Mouse (Mus musculus): ENCODE data around the gene Gpr132. TPM values are rescaled to one million over a fixed set of nuclear protein-coding genes. Genes with fewer than 3 reads are reported as not detected.
A peak's percentile ranks its signal among the peaks of the same experiment; 100 is the strongest.

Gpr132 gene
- total and polyA plus RNA-seq, 3 experiments = 24.4 to 62.1 (median 44.7) TPM

DNA sequence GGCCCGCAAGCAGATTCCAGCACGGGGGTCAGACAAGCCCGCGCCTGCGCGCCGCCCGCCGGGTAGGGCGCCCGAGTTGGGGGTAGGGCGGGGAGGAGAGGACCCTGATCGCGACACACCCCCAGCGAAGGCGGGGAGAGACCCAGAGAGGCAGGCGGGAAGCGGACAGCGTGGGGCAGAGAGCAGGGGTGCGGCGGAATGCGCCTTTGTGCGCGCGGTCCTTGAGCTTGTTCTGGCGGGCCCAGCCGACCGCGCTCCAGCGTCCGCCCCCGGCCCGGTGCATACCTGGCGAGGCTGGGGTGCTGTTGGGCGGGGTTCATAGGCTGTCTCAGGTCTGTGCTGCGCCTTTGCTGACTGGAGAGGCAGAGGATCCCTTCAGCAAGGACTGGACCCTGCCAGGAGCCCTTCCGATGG, 9.6 kb upstream of the Gpr132 start:
- in situ Hi-C loops (cut with MboI; ENCODE audit: low pct_ligation_motif_present, low pct_unique_long_range_greater_than_20kb, low sequenced_read_pairs) = no loop called here
- Histone ChIP-seq H3K79me2 (replicated peaks; ENCODE audit: control insufficient read depth, extremely low read depth, insufficient read depth, poor library complexity, severe bottlenecking) (no peaks in the 10 kb centered on the region), H3K4me2 (ENCODE audit: insufficient read depth, low read depth, poor library complexity, severe bottlenecking) (peak overlapping the region; percentile 27; the same call in 1 of the 2 replicates), H3K4me1 (ENCODE audit: control insufficient read depth in 1 of 2, insufficient read depth in 2 of 2) (peaks cover 20 to 27% of the 10 kb centered on the region in 2 experiments), H3K9me3 (replicated peaks; ENCODE audit: low read length) (no peaks in the 10 kb centered on the region), H3K36me3 (replicated peaks in 1 of 2; ENCODE audit: control insufficient read depth in 1 of 2, insufficient read depth in 1 of 2, low read length in 1 of 2) (peaks cover 0 to 2% of the 10 kb centered on the region in 2 experiments), H3K27me3 (replicated peaks) (no peaks in the 10 kb centered on the region), H3K4me3 (replicated peaks in 1 of 3; ENCODE audit: low read depth in 2 of 3, low read length in 2 of 3, poor library complexity in 1 of 3) (no peak overlapping the region), H3K9ac (ENCODE audit: insufficient read depth, low read depth) (no peak overlapping the region), H3K27ac (ENCODE audit: insufficient read depth, low read depth) (no peak overlapping the region)
- dilution Hi-C loops (cut with MboI; ENCODE audit: extremely low pct_ligation_motif_present, extremely low pct_unique_long_range_greater_than_20kb, low sequenced_read_pairs) = no loop called here
- DNase-seq (ENCODE audit: extremely low read depth) = no peak
- TF ChIP-seq NRF1 (IDR thresholded peaks at IDR 0.05; ENCODE audit: low read depth, low read length) (peak; percentile 52), NELFE (IDR thresholded peaks at IDR 0.05; ENCODE audit: low read depth, low read length) (no peak)

DNA sequence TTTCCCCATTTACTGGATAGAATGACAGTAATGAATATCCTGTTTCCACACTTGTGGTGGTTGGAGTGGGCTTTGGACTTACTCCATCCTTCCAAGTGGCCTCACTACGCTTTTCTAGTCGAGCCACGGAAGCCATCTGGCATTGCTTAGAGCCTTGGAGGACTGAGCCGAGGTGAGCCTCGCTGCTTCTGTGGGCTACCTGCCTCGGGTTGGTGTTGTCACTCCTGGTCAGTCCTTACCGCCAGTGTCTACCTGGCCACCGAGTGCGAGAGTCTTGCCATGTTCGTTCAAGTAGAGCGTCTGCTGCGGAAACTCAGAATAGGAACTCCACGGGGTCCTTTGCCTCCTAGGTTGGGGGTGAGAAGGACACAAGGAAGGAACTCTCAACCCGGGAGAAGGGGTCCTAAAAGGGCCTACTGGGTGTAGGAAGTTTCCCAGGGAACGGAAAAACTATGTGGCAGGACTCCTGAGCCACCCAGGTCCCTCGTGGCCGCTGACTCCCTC, 9.1 kb upstream of the Gpr132 start:
- H3K36me3 ChIP-seq (replicated peaks in 1 of 2; ENCODE audit: control insufficient read depth in 1 of 2, insufficient read depth in 1 of 2, low read length in 1 of 2) = peaks cover 0 to 2% of the 10 kb centered on the region in 2 experiments
- H3K79me2 ChIP-seq (replicated peaks; ENCODE audit: control insufficient read depth, extremely low read depth, insufficient read depth, poor library complexity, severe bottlenecking) = no peaks in the 10 kb centered on the region
- peaks cover 20 to 32% of the 10 kb centered on the region in 2 experiments for H3K4me1 ChIP-seq (ENCODE audit: control insufficient read depth in 1 of 2, insufficient read depth in 2 of 2)
- H3K4me3 ChIP-seq (replicated peaks in 1 of 3; ENCODE audit: low read depth in 2 of 3, low read length in 2 of 3, poor library complexity in 1 of 3) = no peak overlapping the region
- in situ Hi-C loops (cut with MboI; ENCODE audit: low pct_ligation_motif_present, low pct_unique_long_range_greater_than_20kb, low sequenced_read_pairs) = no loop called here
- H3K4me2 ChIP-seq (ENCODE audit: insufficient read depth, low read depth, poor library complexity, severe bottlenecking) = peak overlapping the region; percentile 27; the same call in 1 of the 2 replicates
- no peak overlapping the region for H3K27ac ChIP-seq (ENCODE audit: insufficient read depth, low read depth)
- H3K27me3 ChIP-seq (replicated peaks) = no peaks in the 10 kb centered on the region
- no peak for DNase-seq (ENCODE audit: extremely low read depth)
- dilution Hi-C loops (cut with MboI; ENCODE audit: extremely low pct_ligation_motif_present, extremely low pct_unique_long_range_greater_than_20kb, low sequenced_read_pairs) = no loop called here
- no peaks in the 10 kb centered on the region for H3K9me3 ChIP-seq (replicated peaks; ENCODE audit: low read length)
- no peak overlapping the region for H3K9ac ChIP-seq (ENCODE audit: insufficient read depth, low read depth)
- TF ChIP-seq UBTF (IDR thresholded peaks at IDR 0.05; ENCODE audit: low read depth, low read length) (no peak), CHD2 (IDR thresholded peaks at IDR 0.05; ENCODE audit: low read length) (no peak), E2F4 (IDR thresholded peaks at IDR 0.05; ENCODE audit: insufficient replicate concordance, low read depth, low read length) (no peak), EP300 (IDR thresholded peaks at IDR 0.05; ENCODE audit: low read length) (no peak), TCF12 (IDR thresholded peaks at IDR 0.05; ENCODE audit: low read depth, low read length) (no peak), POLR2AphosphoS2 (IDR thresholded peaks at IDR 0.05; ENCODE audit: low read depth, low read length) (no peak), CHD1 (IDR thresholded peaks at IDR 0.05; ENCODE audit: low read depth, low read length) (no peak)

DNA sequence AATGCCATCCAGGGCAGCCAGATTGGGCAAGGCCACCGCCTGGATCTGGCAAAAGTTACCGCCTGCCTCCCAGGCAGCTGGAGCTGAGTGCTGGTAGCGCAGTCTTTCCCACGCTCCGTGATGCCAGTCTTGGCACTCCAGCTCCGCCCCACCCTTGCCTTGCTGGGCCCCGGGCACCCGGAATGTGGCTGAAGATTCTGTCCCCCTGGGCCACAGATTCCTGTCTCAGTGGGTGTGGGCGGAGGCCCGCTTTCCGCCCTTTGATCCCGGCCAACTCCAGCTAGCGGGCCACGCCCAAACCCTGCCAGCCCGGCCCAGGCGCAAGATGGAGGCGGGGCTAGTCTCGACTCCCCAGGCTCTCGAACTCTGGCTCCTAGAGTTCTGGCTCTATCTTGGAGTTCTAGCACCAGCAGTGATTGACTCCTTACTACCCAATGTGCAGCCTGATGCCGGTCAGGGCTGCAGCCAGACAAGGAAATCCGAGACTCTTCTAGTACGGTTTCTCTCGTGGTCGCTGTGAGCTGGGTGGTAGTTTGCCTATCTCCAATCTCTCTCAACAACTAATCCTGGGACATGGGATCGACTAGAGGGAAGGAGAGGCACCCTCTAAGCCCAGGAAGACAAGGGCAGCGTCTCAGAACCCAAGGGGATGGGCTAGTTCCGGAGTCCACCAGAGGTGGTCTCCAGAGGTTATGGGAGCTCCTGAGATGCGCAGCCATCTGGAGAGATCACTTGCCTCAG, 8.5 kb upstream of the Gpr132 start:
- DNase-seq (ENCODE audit: extremely low read depth) = no peak
- Histone ChIP-seq H3K79me2 (replicated peaks; ENCODE audit: control insufficient read depth, extremely low read depth, insufficient read depth, poor library complexity, severe bottlenecking) (no peaks in the 10 kb centered on the region), H3K9me3 (replicated peaks; ENCODE audit: low read length) (no peaks in the 10 kb centered on the region), H3K4me1 (ENCODE audit: control insufficient read depth in 1 of 2, insufficient read depth in 2 of 2) (peaks cover 20 to 38% of the 10 kb centered on the region in 2 experiments), H3K4me2 (ENCODE audit: insufficient read depth, low read depth, poor library complexity, severe bottlenecking) (no peak overlapping the region), H3K36me3 (replicated peaks in 1 of 2; ENCODE audit: control insufficient read depth in 1 of 2, insufficient read depth in 1 of 2, low read length in 1 of 2) (peaks cover 0 to 5% of the 10 kb centered on the region in 2 experiments), H3K9ac (ENCODE audit: insufficient read depth, low read depth) (no peak overlapping the region), H3K27ac (ENCODE audit: insufficient read depth, low read depth) (no peak overlapping the region), H3K27me3 (replicated peaks) (no peaks in the 10 kb centered on the region), H3K4me3 (replicated peaks in 1 of 3; ENCODE audit: low read depth in 2 of 3, low read length in 2 of 3, poor library complexity in 1 of 3) (no peak overlapping the region)
- dilution Hi-C loops (cut with MboI; ENCODE audit: extremely low pct_ligation_motif_present, extremely low pct_unique_long_range_greater_than_20kb, low sequenced_read_pairs) = no loop called here
- TF ChIP-seq EP300 (IDR thresholded peaks at IDR 0.05; ENCODE audit: low read length) = no peak
- no peak for TF ChIP-seq MYC (IDR thresholded peaks at IDR 0.05; ENCODE audit: low read depth, low read length)
- TF ChIP-seq ETS1 (conservative IDR thresholded peaks at IDR 0.05; ENCODE audit: low read depth, low read length) = no peak
- TF ChIP-seq SIN3A (IDR thresholded peaks at IDR 0.05; ENCODE audit: low read length) = no peak
- no peak for TF ChIP-seq MAFK (IDR thresholded peaks at IDR 0.05; ENCODE audit: insufficient replicate concordance, low read length)
- TF ChIP-seq UBTF (IDR thresholded peaks at IDR 0.05; ENCODE audit: low read depth, low read length) = no peak
- no peak for TF ChIP-seq KAT2A (IDR thresholded peaks at IDR 0.05; ENCODE audit: insufficient replicate concordance, low read length)
- no peak for TF ChIP-seq NRF1 (IDR thresholded peaks at IDR 0.05; ENCODE audit: low read depth, low read length)
- no peak for TF ChIP-seq RAD21 (IDR thresholded peaks at IDR 0.05; ENCODE audit: low read depth, low read length)
- TF ChIP-seq CTCF (conservative IDR thresholded peaks at IDR 0.05 in 1 of 2, IDR thresholded peaks at IDR 0.05 in 1 of 2; ENCODE audit: low read depth in 2 of 2, low read length in 2 of 2) = no peak
- no peak for TF ChIP-seq USF1 (IDR thresholded peaks at IDR 0.05; ENCODE audit: low read depth, low read length)
- no peak for TF ChIP-seq PAX5 (IDR thresholded peaks at IDR 0.05; ENCODE audit: low read length)
- no peak for TF ChIP-seq MEF2A (IDR thresholded peaks at IDR 0.05; ENCODE audit: borderline replicate concordance, low read depth, low read length)
- no peak for TF ChIP-seq GABPA (IDR thresholded peaks at IDR 0.05; ENCODE audit: insufficient replicate concordance, low read depth, low read length)
- no peak for TF ChIP-seq POLR2AphosphoS2 (IDR thresholded peaks at IDR 0.05; ENCODE audit: low read depth, low read length)
- TF ChIP-seq TBP (conservative IDR thresholded peaks at IDR 0.05; ENCODE audit: low read depth, low read length) = no peak
- TF ChIP-seq MAZ (IDR thresholded peaks at IDR 0.05; ENCODE audit: low read depth, low read length) = no peak
- TF ChIP-seq TCF12 (IDR thresholded peaks at IDR 0.05; ENCODE audit: low read depth, low read length) = no peak
- TF ChIP-seq MXI1 (IDR thresholded peaks at IDR 0.05; ENCODE audit: low read depth, low read length) = no peak
- in situ Hi-C loops (cut with MboI; ENCODE audit: low pct_ligation_motif_present, low pct_unique_long_range_greater_than_20kb, low sequenced_read_pairs) = no loop called here
